Comparison of ENCODE assay signal across 14 mouse cellular contexts in the genomic region with DNA sequence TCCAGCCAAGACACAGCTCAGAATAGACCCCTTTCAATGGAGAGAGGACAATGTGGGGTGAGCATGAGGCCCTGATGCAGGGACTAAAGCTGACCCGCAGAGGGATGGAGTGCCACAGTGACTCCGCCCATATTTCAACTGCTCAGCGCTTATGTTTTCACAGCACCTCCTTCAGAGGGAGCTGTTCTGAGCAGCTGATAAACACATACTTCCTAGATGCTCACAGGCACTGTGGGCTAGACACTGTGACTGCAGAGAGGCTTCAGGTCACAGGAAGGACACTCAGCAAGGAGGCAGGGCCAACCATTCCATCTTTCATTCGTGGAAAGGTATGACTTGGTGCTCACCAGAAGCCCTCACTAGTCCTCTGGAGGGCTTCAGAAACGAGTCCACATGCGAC. TPM values are rescaled to one million over a fixed set of nuclear protein-coding genes. Genes with fewer than 3 reads are reported as not detected.
DNase-seq lines count a peak whose midpoint lies in the region; ATAC-seq and TF ChIP-seq lines count a peak whose summit lies in the region.
"Had no signal": no experiment of that assay in that cellular context is flagged by ENCODE, and none has a peak within 500 bp of the region (broad histone marks: within the 10 kb centered on the region; RNA-seq: fewer than 3 reads in every experiment).

No protein-coding gene starts in this region.

- H3K9me3 ChIP-seq in hindbrain, embryonic 10.5 days = no peaks in the 10 kb centered on the region
- no peaks in the 10 kb centered on the region for H3K9me3 ChIP-seq in hindbrain, embryonic 13.5 days
- H3K9me3 ChIP-seq in CH12.LX (replicated peaks; ENCODE audit: low read length) = no peaks in the 10 kb centered on the region
- H3K9me3 ChIP-seq in liver, embryonic 13.5 days (replicated peaks) = no peaks in the 10 kb centered on the region
- H3K9me3 ChIP-seq: embryonic facial prominence, embryonic 12.5 days; forebrain, embryonic 15.5 days had no signal

- H3K4me2 ChIP-seq in hindbrain, embryonic 13.5 days = no peak overlapping the region
- H3K4me2 ChIP-seq in CH12.LX (ENCODE audit: insufficient read depth, low read depth, poor library complexity, severe bottlenecking) = peak overlapping the region; percentile 26
- no peak overlapping the region for H3K4me2 ChIP-seq in liver, embryonic 13.5 days
- H3K4me2 ChIP-seq: embryonic facial prominence, embryonic 12.5 days; forebrain, embryonic 15.5 days; heart, embryonic 11.5 days had no signal

- in situ Hi-C loops in CH12.LX (cut with MboI; ENCODE audit: low pct_ligation_motif_present, low pct_unique_long_range_greater_than_20kb, low sequenced_read_pairs) = no loop called here

- TF ChIP-seq EP300 in CH12.LX (IDR thresholded peaks at IDR 0.05; ENCODE audit: low read length) = no peak

- no peak for DNase-seq in hindbrain, embryonic 10.5 days (ENCODE audit: low spot score)
- DNase-seq in CH12.LX (ENCODE audit: extremely low read depth) (peak; percentile 86), ZHBTc4 (ENCODE audit: low read depth, low spot score) (peak; percentile 66)
- DNase-seq in liver, embryonic 13.5 days = no peak
- DNase-seq in thymus, postnatal 10 days (ENCODE audit: low spot score in 2 of 2) = no peak
- DNase-seq in cerebellum, adult 2 months = no peak
- DNase-seq in heart, adult 8-10 months (ENCODE audit: low spot score) = no peak
- DNase-seq: cerebellum, adult 11-12 months had no signal

- H3K27me3 ChIP-seq in hindbrain, embryonic 10.5 days (ENCODE audit: insufficient read depth, poor library complexity, severe bottlenecking) = no peaks in the 10 kb centered on the region
- H3K27me3 ChIP-seq in hindbrain, embryonic 13.5 days = no peaks in the 10 kb centered on the region
- no peaks in the 10 kb centered on the region for H3K27me3 ChIP-seq in CH12.LX (replicated peaks)
- no peaks in the 10 kb centered on the region for H3K27me3 ChIP-seq in liver, embryonic 13.5 days
- H3K27me3 ChIP-seq in cerebellum, adult 2 months (ENCODE audit: control insufficient read depth, insufficient read depth, low read length) = no peaks in the 10 kb centered on the region
- H3K27me3 ChIP-seq: embryonic facial prominence, embryonic 12.5 days; forebrain, embryonic 15.5 days had no signal

- peak; percentile 9 for TF ChIP-seq RAD21 in CH12.LX (IDR thresholded peaks at IDR 0.05; ENCODE audit: low read depth, low read length)

- H3K27ac ChIP-seq in hindbrain, embryonic 10.5 days = peak overlapping the region; percentile 9; the same call in 1 of the 2 replicates
- no peak overlapping the region for H3K27ac ChIP-seq in hindbrain, embryonic 13.5 days
- H3K27ac ChIP-seq in CH12.LX (ENCODE audit: insufficient read depth, low read depth) = peak overlapping the region; percentile 81
- H3K27ac ChIP-seq in liver, embryonic 13.5 days = peak overlapping the region; percentile 71
- no peak overlapping the region for H3K27ac ChIP-seq in cerebellum, adult 2 months (ENCODE audit: insufficient read depth, low read length)
- H3K27ac ChIP-seq: embryonic facial prominence, embryonic 12.5 days; forebrain, embryonic 15.5 days; macrophage had no signal

- H3K4me3 ChIP-seq in hindbrain, embryonic 10.5 days = no peak overlapping the region
- no peak overlapping the region for H3K4me3 ChIP-seq in hindbrain, embryonic 13.5 days
- H3K4me3 ChIP-seq in CH12.LX (replicated peaks in 1 of 3; ENCODE audit: low read depth in 2 of 3, low read length in 2 of 3, poor library complexity in 1 of 3) = peak overlapping the region in 2 of 3 experiments; percentile 26 to 52
- no peak overlapping the region for H3K4me3 ChIP-seq in liver, embryonic 13.5 days (replicated peaks)
- no peak overlapping the region for H3K4me3 ChIP-seq in cerebellum, adult 2 months (replicated peaks; ENCODE audit: insufficient read depth, low read depth, low read length)
- H3K4me3 ChIP-seq: embryonic facial prominence, embryonic 12.5 days; forebrain, embryonic 15.5 days had no signal

- peak; percentile 24 to 65; a peak in 3 of 4 replicates for TF ChIP-seq CTCF in CH12.LX (conservative IDR thresholded peaks at IDR 0.05 in 1 of 2, IDR thresholded peaks at IDR 0.05 in 1 of 2; ENCODE audit: low read depth in 2 of 2, low read length in 2 of 2)
- TF ChIP-seq CTCF in cerebellum, adult 2 months (IDR thresholded peaks at IDR 0.05; ENCODE audit: borderline replicate concordance, insufficient read depth, low read depth, low read length) = no peak

- H3K9ac ChIP-seq in hindbrain, embryonic 13.5 days = no peak overlapping the region
- no peak overlapping the region for H3K9ac ChIP-seq in CH12.LX (ENCODE audit: insufficient read depth, low read depth)
- H3K9ac ChIP-seq in liver, embryonic 13.5 days = peak overlapping the region; percentile 2; the same call in 1 of the 2 replicates
- H3K9ac ChIP-seq: embryonic facial prominence, embryonic 12.5 days; forebrain, embryonic 15.5 days had no signal

- ATAC-seq in hindbrain, embryonic 13.5 days (ENCODE audit: low FRiP score) = no peak
- ATAC-seq in liver, embryonic 13.5 days (ENCODE audit: low read depth) = peak; percentile 64
- ATAC-seq: CD4-positive, CD25-positive, alpha-beta regulatory T cell, adult 4 months; forebrain, embryonic 15.5 days had no signal

- dilution Hi-C loops in CH12.LX (cut with MboI; ENCODE audit: extremely low pct_ligation_motif_present, extremely low pct_unique_long_range_greater_than_20kb, low sequenced_read_pairs) = no loop called here

- no peaks in the 10 kb centered on the region for H3K79me2 ChIP-seq in CH12.LX (replicated peaks; ENCODE audit: control insufficient read depth, extremely low read depth, insufficient read depth, poor library complexity, severe bottlenecking)

- TF ChIP-seq POLR2A in CH12.LX (IDR thresholded peaks at IDR 0.05; ENCODE audit: low read depth, low read length) = peak; percentile 62
- no peak for TF ChIP-seq POLR2A in cerebellum, adult 2 months (IDR thresholded peaks at IDR 0.05; ENCODE audit: borderline replicate concordance, insufficient read depth, low read length)

- 67% methylated on average over 6 of the region's 6 CpGs for WGBS in hindbrain, embryonic 10.5 days
- 71% methylated on average over 6 of the region's 6 CpGs for WGBS in hindbrain, embryonic 13.5 days
- 30% methylated on average over 6 of the region's 6 CpGs for WGBS in liver, embryonic 13.5 days (ENCODE audit: insufficient replicate concordance)
- 76% methylated on average over 6 of the region's 6 CpGs for WGBS in cerebellum, adult 2 months

- no peaks in the 10 kb centered on the region for H3K36me3 ChIP-seq in hindbrain, embryonic 10.5 days
- peaks cover 3% of the 10 kb centered on the region; the same call in 1 of the 2 replicates for H3K36me3 ChIP-seq in hindbrain, embryonic 13.5 days
- peaks cover 0 to 26% of the 10 kb centered on the region in 2 experiments for H3K36me3 ChIP-seq in CH12.LX (replicated peaks in 1 of 2; ENCODE audit: control insufficient read depth in 1 of 2, insufficient read depth in 1 of 2, low read length in 1 of 2)
- peaks cover 54% of the 10 kb centered on the region for H3K36me3 ChIP-seq in liver, embryonic 13.5 days
- H3K36me3 ChIP-seq: embryonic facial prominence, embryonic 12.5 days; forebrain, embryonic 15.5 days had no signal

- H3K4me1 ChIP-seq in hindbrain, embryonic 10.5 days (replicated peaks) = peaks cover 43% of the 10 kb centered on the region
- peaks cover 28% of the 10 kb centered on the region for H3K4me1 ChIP-seq in hindbrain, embryonic 13.5 days (replicated peaks)
- H3K4me1 ChIP-seq in CH12.LX (ENCODE audit: control insufficient read depth in 1 of 2, insufficient read depth in 2 of 2) = peaks cover 25 to 61% of the 10 kb centered on the region in 2 experiments
- peaks cover 59% of the 10 kb centered on the region for H3K4me1 ChIP-seq in liver, embryonic 13.5 days (replicated peaks)
- no peaks in the 10 kb centered on the region for H3K4me1 ChIP-seq in cerebellum, adult 2 months (ENCODE audit: control insufficient read depth, insufficient read depth, low read length)
- H3K4me1 ChIP-seq: forebrain, embryonic 15.5 days had no signal

TF ChIP-seq in CH12.LX, 34 proteins besides CTCF, POLR2A, EP300 and RAD21 (continues in another document):
- TF ChIP-seq GABPA (IDR thresholded peaks at IDR 0.05; ENCODE audit: insufficient replicate concordance, low read depth, low read length) (no peak), E2F4 (IDR thresholded peaks at IDR 0.05; ENCODE audit: insufficient replicate concordance, low read depth, low read length) (no peak), NRF1 (IDR thresholded peaks at IDR 0.05; ENCODE audit: low read depth, low read length) (no peak), JUND (conservative IDR thresholded peaks at IDR 0.05; ENCODE audit: low read depth, low read length) (no peak), POLR2AphosphoS2 (IDR thresholded peaks at IDR 0.05; ENCODE audit: low read depth, low read length) (no peak), ELF1 (IDR thresholded peaks at IDR 0.05; ENCODE audit: low read depth, low read length) (peak; percentile 66; the same call in 1 of the 2 replicates), ZC3H11A (IDR thresholded peaks at IDR 0.05; ENCODE audit: low read depth, low read length) (no peak), ZNF384 (IDR thresholded peaks at IDR 0.05; ENCODE audit: low read depth, low read length) (no peak), USF2 (conservative IDR thresholded peaks at IDR 0.05; ENCODE audit: low read depth, low read length) (no peak), MEF2A (IDR thresholded peaks at IDR 0.05; ENCODE audit: borderline replicate concordance, low read depth, low read length) (no peak), TBP (conservative IDR thresholded peaks at IDR 0.05; ENCODE audit: low read depth, low read length) (0 out of 2 replicates have a peak, but pooled peaks have one; percentile 50)

RNA-seq across cellular contexts. Expression of a gene that starts 13.4 kb away (rescaled TPM):
- 6.9 and 10.2 TPM in 2 replicates for polyA plus RNA-seq in hindbrain, embryonic 10.5 days (2016; fragmentation: Nextera tagmentation; extraction: Ambion mirVana)
- polyA plus RNA-seq in hindbrain, embryonic 13.5 days (2015; fragmentation: Nextera tagmentation; extraction: Ambion mirVana) = 8.1 TPM in 2 replicates
- total RNA-seq in CH12.LX (2012; rRNA removed) (1.7 and 2.1 TPM in 2 replicates), CH12.LX (2014; rRNA removed) (1.2 and 1.3 TPM in 2 replicates)
- polyA plus RNA-seq in CH12.LX (2012; ENCODE audit: insufficient read length, low read depth) = 1.7 and 3.0 TPM in 2 replicates
- polyA plus RNA-seq in liver, embryonic 13.5 days (2015; fragmentation: Nextera tagmentation; extraction: Ambion mirVana) = 9.8 and 12.1 TPM in 2 replicates
- polyA plus RNA-seq in cerebellum, adult 2 months (2012; rRNA removed) = 2.6 and 2.7 TPM in 2 replicates
- total RNA-seq in heart, adult 8-10 months (2022) = 1 to 10 TPM; 1.3 to 2.6 (median 1.9) TPM
- polyA plus RNA-seq: CD4-positive, CD25-positive, alpha-beta regulatory T cell, adult 4 months had no signal

RNA-seq across cellular contexts. Expression of a gene that starts 52.8 kb away (rescaled TPM):
- polyA plus RNA-seq in hindbrain, embryonic 10.5 days (2016; fragmentation: Nextera tagmentation; extraction: Ambion mirVana) = 34.8 and 39.0 TPM in 2 replicates
- polyA plus RNA-seq in hindbrain, embryonic 13.5 days (2015; fragmentation: Nextera tagmentation; extraction: Ambion mirVana) = 24.7 and 27.3 TPM in 2 replicates
- total RNA-seq in CH12.LX (2012; rRNA removed) = 88.2 and 94.0 TPM in 2 replicates
- 19.8 and 23.2 TPM in 2 replicates for total RNA-seq in CH12.LX (2014; rRNA removed)
- 47.4 and 72.1 TPM in 2 replicates for polyA plus RNA-seq in CH12.LX (2012; ENCODE audit: insufficient read length, low read depth)
- 12.7 and 13.8 TPM in 2 replicates for polyA plus RNA-seq in liver, embryonic 13.5 days (2015; fragmentation: Nextera tagmentation; extraction: Ambion mirVana)
- 64.4 and 70.8 TPM in 2 replicates for polyA plus RNA-seq in cerebellum, adult 2 months (2012; rRNA removed)
- 10 to 100 TPM; 39.2 to 43.9 (median 40.1) TPM for total RNA-seq in heart, adult 8-10 months (2022)

Comparison
In these comparisons a context has a peak if more than half of its experiments do, and no peak if none do; other contexts are left out.
1. H3K27ac ChIP-seq: peak in hindbrain, embryonic 10.5 days (single experiment), CH12.LX (single experiment) and liver, embryonic 13.5 days (single experiment); none in hindbrain, embryonic 13.5 days (single experiment) and cerebellum, adult 2 months (single experiment).
2. DNase-seq: peak in CH12.LX (single experiment) and ZHBTc4 (single experiment); none in hindbrain, embryonic 10.5 days (single experiment), liver, embryonic 13.5 days (single experiment), thymus, postnatal 10 days (0 of 2), cerebellum, adult 2 months (0 of 2) and heart, adult 8-10 months (single experiment).
3. H3K4me3 ChIP-seq: peak in CH12.LX (2 of 3); none in hindbrain, embryonic 10.5 days (single experiment), hindbrain, embryonic 13.5 days (single experiment), liver, embryonic 13.5 days (single experiment) and cerebellum, adult 2 months (single experiment).